Mouse (Mus musculus) embryonic facial prominence, embryonic 14.5 days (tissue): ENCODE results near the gene Hist1h2ag. TPM values are rescaled to one million over a fixed set of nuclear protein-coding genes. Genes with fewer than 3 reads are reported as not detected.

Experiments used
- ATAC-seq: fragments of 200-750 bp; cut with Nextera tagmentation; 2 replicates; pipeline ENCODE4 v1.8.0; 2017; ENCODE audit warnings: low read depth, moderate number of reproducible peaks, moderate TSS enrichment
- DNase-seq: peaks from one replicate; pipeline ENCODE4 v3.0.0-alpha.2; 2015; ENCODE audit warnings: low spot score
- H3K27ac ChIP-seq: fragments of 300-500 bp; sonication (generic); replicated peaks from 2 replicates; pipeline ENCODE4 v1.5.1; 2014; ENCODE audit warnings: low read depth, mild to moderate bottlenecking, low read length, moderate library complexity
- H3K27me3 ChIP-seq: fragments of 300-500 bp; sonication (generic); replicated peaks from 2 replicates; pipeline ENCODE4 v1.6.1; 2014; ENCODE audit warnings: low read length; ENCODE audit not compliant: control insufficient read depth, insufficient read depth
- H3K36me3 ChIP-seq: fragments of 300-500 bp; sonication (generic); 2 replicates; pipeline ENCODE4 v1.6.1; 2014; ENCODE audit warnings: low read length, mixed read lengths; ENCODE audit not compliant: control insufficient read depth, insufficient read depth
- H3K4me1 ChIP-seq: fragments of 300-500 bp; sonication (generic); 2 replicates; pipeline ENCODE4 v1.6.1; 2014; ENCODE audit warnings: antibody characterized with exemption, low read length; ENCODE audit not compliant: control insufficient read depth, insufficient read depth
- H3K4me2 ChIP-seq: fragments of 300-500 bp; sonication (generic); 2 replicates; pipeline ENCODE4 v1.6.1; 2014; ENCODE audit warnings: low read depth, mild to moderate bottlenecking, low read length, moderate library complexity, mixed read lengths
- H3K4me3 ChIP-seq: fragments of 300-500 bp; sonication (generic); 2 replicates; pipeline ENCODE4 v1.5.1; 2014; ENCODE audit warnings: low read depth, mild to moderate bottlenecking, low read length
- H3K9ac ChIP-seq: fragments of 300-500 bp; sonication (generic); 2 replicates; pipeline ENCODE4 v1.6.1; 2014; ENCODE audit warnings: low read depth, mild to moderate bottlenecking, low read length, moderate library complexity, mixed read lengths
- H3K9me3 ChIP-seq: fragments of 300-500 bp; sonication (generic); 2 replicates; pipeline ENCODE4 v1.6.1; 2016; ENCODE audit warnings: low read length; ENCODE audit not compliant: control insufficient read depth
- WGBS: fragments of 180-500 bp; shearing (Covaris S2); extraction: QIAGEN DNeasy Blood & Tissue Kit; methylation state at CpG from one replicate; pipeline ENCODE4 v1.1.7; 2014; 5-methylcytosine and 5-hydroxymethylcytosine counted together
- polyA plus RNA-seq: library from polyadenylated mRNA; unstranded; fragments of >200 nt; fragmentation: Nextera tagmentation; extraction: Ambion mirVana; gene quantifications from 2 replicates; pipeline ENCODE4 v1.2.1, GENCODE M21; 2014

The Hist1h2ag gene
- polyA plus RNA-seq, 1 experiment from 2014 or later: 24.9 TPM

DNA sequence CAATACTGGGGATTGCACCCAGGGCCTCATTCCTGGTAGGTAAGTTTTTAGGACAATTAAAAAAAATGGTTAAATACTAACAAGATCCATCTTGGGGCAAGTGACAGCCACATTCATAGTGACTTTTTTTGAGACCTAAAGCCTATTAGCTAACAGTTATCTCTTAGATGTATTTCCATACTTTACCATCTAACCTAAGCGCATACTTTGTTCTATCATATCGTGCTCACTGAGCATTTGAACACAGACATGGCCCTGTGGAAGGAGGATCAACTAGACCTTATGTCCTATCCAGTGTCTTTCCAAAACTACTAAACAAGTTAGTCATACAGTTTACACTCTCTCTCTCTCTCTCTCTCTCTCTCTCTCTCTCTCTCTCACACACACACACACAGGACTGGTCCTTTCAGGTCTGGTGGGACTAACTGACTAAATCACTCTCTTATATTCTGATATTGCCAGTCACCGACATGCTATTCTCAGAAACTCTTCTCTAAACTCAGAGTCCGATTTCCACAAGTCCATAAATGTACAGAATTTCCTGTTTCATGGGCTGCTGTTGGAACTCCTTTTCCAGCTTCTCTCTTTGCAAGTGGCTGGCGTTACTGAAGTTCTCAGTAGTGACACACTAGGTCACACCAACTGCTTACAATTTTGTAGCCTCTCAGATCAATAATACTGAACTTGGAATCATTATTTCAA, 8.9 kb downstream of the Hist1h2ag start:
- peak overlapping the region; percentile 83 for H3K27ac ChIP-seq
- H3K4me1 ChIP-seq: peaks cover 10% of the 10 kb centered on the region; the same call in 1 of the 2 replicates
- DNase-seq (no peak), ATAC-seq (no peak)
- 47% methylated on average over 5 of the region's 5 CpGs for WGBS
- H3K36me3 ChIP-seq: no peaks in the 10 kb centered on the region
- peak overlapping the region; percentile 72 for H3K9ac ChIP-seq
- no peaks in the 10 kb centered on the region for H3K27me3 ChIP-seq
- peak overlapping the region; percentile 41 for H3K4me3 ChIP-seq
- peak overlapping the region; percentile 64 for H3K4me2 ChIP-seq
- H3K9me3 ChIP-seq: no peaks in the 10 kb centered on the region

DNA sequence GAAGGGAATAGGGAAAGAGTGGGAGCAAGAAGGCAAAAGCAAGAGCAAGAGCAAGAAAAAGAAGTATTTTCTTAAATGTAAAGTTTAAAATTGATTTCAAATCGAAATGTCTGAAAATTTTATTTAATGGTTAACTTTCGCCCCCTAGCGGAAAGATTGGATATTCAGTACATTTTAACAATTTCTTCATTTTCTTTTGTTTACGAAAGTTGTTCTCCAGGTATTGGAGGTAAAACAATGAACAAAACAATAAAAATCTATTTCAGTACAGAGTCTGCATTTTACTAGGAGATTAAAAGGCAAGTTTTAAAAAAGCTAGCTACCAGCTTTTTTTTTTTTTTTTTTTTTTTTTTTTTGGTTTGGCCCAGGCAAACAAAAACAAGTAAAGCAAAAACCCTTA, 12.3 kb downstream of the Hist1h2ag start:
- Histone ChIP-seq H3K4me3 (no peak overlapping the region), H3K36me3 (no peaks in the 10 kb centered on the region), H3K4me1 (peaks cover 3% of the 10 kb centered on the region; the same call in 1 of the 2 replicates), H3K27ac (no peak overlapping the region), H3K27me3 (no peaks in the 10 kb centered on the region), H3K4me2 (no peak overlapping the region), H3K9me3 (no peaks in the 10 kb centered on the region), H3K9ac (no peak overlapping the region)
- DNase-seq: no peak
- ATAC-seq: no peak
- 8% methylated on average over 4 of the region's 4 CpGs for WGBS

DNA sequence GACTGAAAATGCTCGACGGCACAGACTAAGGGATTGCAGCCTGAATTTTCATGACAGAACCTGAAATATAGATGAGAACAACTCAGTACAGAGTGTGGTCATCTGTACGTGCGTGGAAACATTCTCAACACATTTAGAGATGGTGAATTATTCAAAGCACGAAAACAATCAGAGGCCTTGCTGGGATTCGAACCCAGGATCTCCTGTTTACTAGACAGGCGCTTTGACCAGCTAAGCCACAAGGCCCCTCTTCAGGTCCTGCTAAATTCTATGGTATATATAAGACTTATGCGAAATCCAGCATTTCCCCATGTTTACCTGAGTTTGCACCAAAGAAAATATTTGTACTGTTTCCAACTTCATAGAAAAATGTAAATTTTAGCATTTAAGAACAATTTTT, 12.8 kb downstream of the Hist1h2ag start:
- WGBS: 35% methylated on average over 8 of the region's 8 CpGs
- Histone ChIP-seq H3K9ac (no peak overlapping the region), H3K27ac (no peak overlapping the region), H3K36me3 (no peaks in the 10 kb centered on the region), H3K4me3 (no peak overlapping the region), H3K4me2 (no peak overlapping the region), H3K4me1 (peaks cover 3% of the 10 kb centered on the region; the same call in 1 of the 2 replicates), H3K9me3 (no peaks in the 10 kb centered on the region), H3K27me3 (no peaks in the 10 kb centered on the region)
- ATAC-seq (no peak), DNase-seq (no peak)

DNA sequence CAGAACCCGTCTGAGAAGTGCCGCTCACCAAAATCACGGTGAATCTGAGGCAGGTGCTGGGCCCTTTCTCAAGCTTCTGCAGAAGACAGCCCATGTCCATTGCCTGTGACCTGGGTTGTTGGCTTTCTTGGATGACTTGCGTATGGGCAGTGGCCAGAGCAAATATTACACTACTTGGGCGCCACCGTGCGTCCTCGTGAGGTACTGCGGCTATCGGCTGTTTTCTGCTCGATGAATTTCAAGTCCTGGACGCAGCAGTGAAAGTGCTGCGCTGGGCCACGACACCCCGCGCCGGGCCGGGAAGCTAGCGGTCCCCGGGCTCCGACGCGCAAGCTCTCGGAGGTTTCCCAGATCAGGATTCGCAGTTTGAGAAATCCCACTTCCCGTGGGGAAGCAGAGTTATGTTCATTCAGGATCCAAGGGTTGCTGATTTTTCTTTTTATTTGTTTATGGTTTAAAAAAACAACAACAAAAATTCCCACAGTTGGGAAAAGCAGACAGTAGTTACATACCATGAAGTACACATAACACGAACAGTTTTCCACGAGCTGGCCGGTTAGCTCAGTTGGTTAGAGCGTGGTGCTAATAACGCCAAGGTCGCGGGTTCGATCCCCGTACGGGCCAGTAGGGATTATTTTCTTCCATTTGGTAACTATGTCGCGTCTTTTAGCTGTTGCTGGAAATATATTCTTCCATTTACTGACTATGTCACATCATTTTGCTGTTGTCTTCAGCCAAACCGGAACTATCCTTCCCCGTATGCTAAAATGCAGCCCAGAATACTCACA, 13.9 kb downstream of the Hist1h2ag start:
- H3K36me3 ChIP-seq: no peaks in the 10 kb centered on the region
- H3K4me1 ChIP-seq: no peaks in the 10 kb centered on the region
- ATAC-seq (peak; percentile 77), DNase-seq (peak; percentile 93)
- no peaks in the 10 kb centered on the region for H3K27me3 ChIP-seq
- peak overlapping the region; percentile 59 for H3K4me3 ChIP-seq
- WGBS: under 1% methylated on average over 40 of the region's 40 CpGs
- H3K9ac ChIP-seq: peak overlapping the region; percentile 68
- H3K4me2 ChIP-seq: peak overlapping the region; percentile 52
- H3K9me3 ChIP-seq: no peaks in the 10 kb centered on the region
- peak overlapping the region; percentile 82 for H3K27ac ChIP-seq

DNA sequence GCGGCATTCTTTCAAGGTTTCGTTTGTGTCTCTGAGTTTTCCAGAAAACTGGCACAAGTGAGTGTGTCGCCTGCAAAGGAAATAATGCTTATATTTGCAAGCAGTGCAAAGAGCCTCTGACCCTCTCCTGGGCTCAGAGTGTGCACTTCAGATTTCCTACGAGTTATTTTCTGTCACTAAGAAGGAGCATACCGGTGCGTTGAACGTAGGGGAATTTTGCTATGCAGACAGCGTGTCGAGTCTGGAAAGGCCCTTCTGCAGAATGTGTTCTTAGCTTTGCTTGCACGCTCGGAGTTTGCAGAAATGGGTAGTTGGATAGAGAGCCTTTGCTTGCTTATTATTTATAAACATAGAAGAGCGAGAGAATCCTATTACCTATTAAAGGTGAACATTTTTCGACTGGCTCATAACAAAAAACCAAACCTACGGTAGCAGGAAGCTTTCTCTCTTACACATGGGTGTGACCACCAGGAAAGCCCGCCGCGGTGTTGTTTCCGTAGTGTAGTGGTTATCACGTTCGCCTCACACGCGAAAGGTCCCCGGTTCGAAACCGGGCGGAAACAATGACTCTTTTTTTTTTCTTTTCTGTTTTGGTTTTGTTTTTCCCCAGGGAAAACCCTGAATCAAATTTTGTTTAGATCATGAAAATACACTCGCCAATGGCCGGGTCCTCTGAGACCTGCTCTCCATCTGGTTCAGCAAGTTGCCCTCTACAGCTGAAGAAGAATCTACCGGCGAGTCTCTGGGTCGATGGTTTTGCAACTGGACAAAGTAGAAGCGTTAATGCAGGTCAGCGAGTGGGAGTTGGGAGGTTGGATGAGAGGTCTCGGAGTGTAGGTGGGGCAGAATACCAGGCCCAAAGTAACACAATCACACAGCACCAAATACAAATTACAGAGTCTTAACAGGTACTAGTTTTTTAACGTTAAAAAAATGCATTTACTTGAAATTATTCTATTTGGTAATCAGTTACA, 16.4 kb downstream of the Hist1h2ag start:
- ATAC-seq: peak; percentile 67
- H3K4me3 ChIP-seq: peak overlapping the region; percentile 47

DNA sequence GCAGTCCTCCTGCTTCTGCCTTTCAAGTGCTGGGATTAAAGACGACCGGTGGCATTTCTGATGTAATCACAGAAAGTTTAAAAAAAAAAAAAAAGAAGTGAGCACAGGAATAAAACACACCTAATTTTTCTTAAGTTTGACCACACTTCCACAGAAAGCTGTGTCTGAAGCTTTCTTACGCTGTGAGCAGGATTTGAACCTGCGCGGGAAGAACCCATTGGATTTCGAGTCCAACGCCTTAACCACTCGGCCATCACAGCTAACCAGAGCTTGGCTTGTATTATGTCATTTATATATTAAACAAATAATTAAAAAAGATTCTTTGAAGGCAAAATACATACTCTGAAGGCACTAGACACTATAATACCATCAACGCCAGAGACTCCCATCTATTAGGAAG, 20.5 kb downstream of the Hist1h2ag start:
- Histone ChIP-seq H3K9me3 (no peaks in the 10 kb centered on the region), H3K27ac (no peak overlapping the region), H3K4me2 (peak overlapping the region; percentile 67), H3K4me3 (peak overlapping the region; percentile 43), H3K4me1 (no peaks in the 10 kb centered on the region), H3K36me3 (no peaks in the 10 kb centered on the region), H3K9ac (peak overlapping the region; percentile 44; the same call in 1 of the 2 replicates), H3K27me3 (peaks cover 26% of the 10 kb centered on the region)
- ATAC-seq (peak; percentile 71), DNase-seq (peak; percentile 92)
- WGBS: under 1% methylated on average over 9 of the region's 9 CpGs

More for the DNA sequence above, 16.4 kb downstream of the Hist1h2ag start:
- 2% methylated on average over 35 of the region's 35 CpGs for WGBS
- DNase-seq: peak; percentile 89
- no peaks in the 10 kb centered on the region for H3K9me3 ChIP-seq
- H3K27ac ChIP-seq: peak overlapping the region; percentile 40; the same call in 1 of the 2 replicates
- H3K27me3 ChIP-seq: no peaks in the 10 kb centered on the region
- H3K36me3 ChIP-seq: no peaks in the 10 kb centered on the region
- H3K9ac ChIP-seq: peak overlapping the region; percentile 60
- H3K4me1 ChIP-seq: no peaks in the 10 kb centered on the region
- H3K4me2 ChIP-seq: peak overlapping the region; percentile 71

DNA sequence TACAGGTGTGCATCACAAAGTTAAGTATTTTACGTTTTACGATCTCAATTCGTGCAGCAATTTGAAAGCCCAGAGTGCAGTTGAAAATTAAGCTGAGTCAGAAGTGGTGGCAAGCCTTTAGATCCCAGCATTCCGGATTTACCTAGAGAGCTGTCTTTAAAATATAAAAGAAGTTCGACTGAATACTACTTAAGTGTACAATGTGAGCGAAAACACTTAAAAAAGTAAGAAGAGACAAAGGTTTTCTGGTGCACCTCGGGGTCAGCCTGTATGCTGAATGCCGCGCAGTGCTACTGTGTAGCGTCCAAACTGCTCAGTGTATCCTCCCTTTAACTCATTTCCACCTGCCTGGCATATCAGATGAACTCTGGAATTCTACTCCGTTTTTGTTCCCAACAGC, 21.2 kb downstream of the Hist1h2ag start:
- peak overlapping the region; percentile 44 for H3K9ac ChIP-seq
- H3K4me2 ChIP-seq: peak overlapping the region; percentile 67
- no peaks in the 10 kb centered on the region for H3K4me1 ChIP-seq
- H3K9me3 ChIP-seq: no peaks in the 10 kb centered on the region
- no peak for ATAC-seq
- H3K36me3 ChIP-seq: no peaks in the 10 kb centered on the region
- peak overlapping the region; percentile 43 for H3K4me3 ChIP-seq
- WGBS: 0% methylated on average over 11 of the region's 11 CpGs
- peaks cover 28% of the 10 kb centered on the region for H3K27me3 ChIP-seq
- DNase-seq: no peak
- H3K27ac ChIP-seq: no peak overlapping the region

DNA sequence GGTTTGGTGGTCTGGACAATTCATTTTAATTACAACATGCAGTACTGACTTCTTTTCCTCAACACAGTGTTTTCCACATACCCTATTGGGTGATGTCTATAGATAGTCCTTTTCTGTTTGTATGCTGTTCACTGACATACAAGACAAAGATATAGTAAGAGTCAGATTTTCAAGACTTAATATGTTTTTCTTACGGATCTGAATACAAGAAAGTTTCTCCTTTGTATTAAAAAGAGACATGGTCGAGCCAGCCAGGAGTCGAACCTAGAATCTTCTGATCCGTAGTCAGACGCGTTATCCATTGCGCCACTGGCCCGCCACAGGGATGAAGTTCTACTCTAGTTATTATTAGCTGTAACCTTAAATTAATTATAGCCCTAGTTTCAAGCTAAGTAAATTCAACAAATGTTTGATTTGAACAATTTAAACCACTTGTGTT, 21.8 kb downstream of the Hist1h2ag start:
- peak overlapping the region; percentile 43 for H3K4me3 ChIP-seq
- ATAC-seq (peak; percentile 73), DNase-seq (peak; percentile 80)
- no peaks in the 10 kb centered on the region for H3K36me3 ChIP-seq
- no peak overlapping the region for H3K27ac ChIP-seq
- 0% methylated on average over 8 of the region's 8 CpGs for WGBS
- H3K9me3 ChIP-seq: no peaks in the 10 kb centered on the region
- peaks cover 34% of the 10 kb centered on the region for H3K27me3 ChIP-seq
- no peaks in the 10 kb centered on the region for H3K4me1 ChIP-seq
- peak overlapping the region; percentile 67 for H3K4me2 ChIP-seq
- peak overlapping the region; percentile 53 for H3K9ac ChIP-seq
